Mouse (Mus musculus): ENCODE data around the gene Hoxa10.

- TF ChIP-seq ZC3H11A (IDR thresholded peaks at IDR 0.05; ENCODE audit: borderline replicate concordance, low read depth, low read length) = no peak
- TF ChIP-seq CHD2 (IDR thresholded peaks at IDR 0.05; ENCODE audit: low read depth, low read length) = no peak
- no peak for TF ChIP-seq HCFC1 (IDR thresholded peaks at IDR 0.05; ENCODE audit: borderline replicate concordance, insufficient read depth, low read length)
- TF ChIP-seq ZNF384 (IDR thresholded peaks at IDR 0.05; ENCODE audit: low read depth, low read length) = no peak
Observed at GRCm38 (mm10) chr6:52236806-52237205, 3.8 kb downstream of the Hoxa10 start.
